10 mouse cellular contexts compared by ENCODE assay signal in the genomic region with DNA sequence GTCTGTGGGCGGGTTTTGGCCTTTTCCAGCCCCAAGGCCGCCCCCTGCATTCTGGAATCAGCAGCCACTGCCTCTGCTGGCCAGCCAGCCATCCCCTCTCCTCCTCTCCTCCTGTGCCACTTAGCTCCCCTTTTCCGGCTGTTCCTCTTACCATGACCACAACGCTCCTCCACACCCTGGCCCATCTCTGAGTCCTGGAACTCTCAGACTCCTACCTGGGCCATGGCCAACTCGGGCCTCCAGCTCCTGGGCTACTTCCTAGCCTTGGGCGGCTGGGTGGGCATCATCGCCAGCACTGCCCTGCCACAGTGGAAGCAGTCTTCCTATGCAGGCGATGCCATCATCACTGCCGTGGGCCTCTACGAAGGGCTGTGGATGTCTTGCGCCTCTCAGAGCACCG. TPM values are rescaled to one million over a fixed set of nuclear protein-coding genes. Genes with fewer than 3 reads are reported as not detected.
DNase-seq lines count a peak whose midpoint lies in the region; ATAC-seq lines count a peak whose summit lies in the region.
"Had no signal": no experiment of that assay in that cellular context is flagged by ENCODE, and none has a peak within 500 bp of the region (broad histone marks: within the 10 kb centered on the region; RNA-seq: fewer than 3 reads in every experiment).

A gene (plus strand): TSS at position 64 of the 400 bp plus-strand sequence.

- DNase-seq in hindbrain, embryonic 10.5 days (ENCODE audit: low spot score) = no peak
- no peak for DNase-seq in hindbrain, embryonic 11.5 days (ENCODE audit: low spot score)
- DNase-seq in embryonic facial prominence, embryonic 10.5 days (ENCODE audit: low spot score) = no peak
- no peak for DNase-seq in hindbrain, embryonic 14.5 days (ENCODE audit: low spot score)
- no peak for DNase-seq in spleen, postnatal 14 days (ENCODE audit: low spot score in 2 of 2)
- no peak for DNase-seq in thymus, adult 18-20 months
- DNase-seq: cerebellum, adult 9-11 months had no signal

- H3K36me3 ChIP-seq in hindbrain, embryonic 10.5 days = no peaks in the 10 kb centered on the region
- H3K36me3 ChIP-seq in hindbrain, embryonic 11.5 days (ENCODE audit: control insufficient read depth, insufficient read depth, low read length) = no peaks in the 10 kb centered on the region
- no peaks in the 10 kb centered on the region for H3K36me3 ChIP-seq in embryonic facial prominence, embryonic 10.5 days (replicated peaks)
- no peaks in the 10 kb centered on the region for H3K36me3 ChIP-seq in hindbrain, embryonic 14.5 days (replicated peaks; ENCODE audit: control insufficient read depth, insufficient read depth)
- H3K36me3 ChIP-seq in midbrain, embryonic 16.5 days (ENCODE audit: control insufficient read depth, insufficient read depth, low read length) = no peaks in the 10 kb centered on the region

- ATAC-seq in hindbrain, embryonic 11.5 days (ENCODE audit: low FRiP score) = no peak
- no peak for ATAC-seq in hindbrain, embryonic 14.5 days (ENCODE audit: low FRiP score)
- no peak for ATAC-seq in midbrain, embryonic 16.5 days
- ATAC-seq in granulocyte monocyte progenitor cell, adult 5-6 weeks (replicated peaks; ENCODE audit: poor library complexity, severe bottlenecking) = no peak

- no peak within 1 kb of the TSS for H3K9ac ChIP-seq in hindbrain, embryonic 11.5 days (ENCODE audit: low read depth, low read length)
- H3K9ac ChIP-seq in hindbrain, embryonic 14.5 days = peak within 1 kb of the TSS; percentile 31; the same call in 1 of the 2 replicates
- H3K9ac ChIP-seq in midbrain, embryonic 16.5 days (ENCODE audit: low read depth, low read length) = peak within 1 kb of the TSS; percentile 58

- no peak within 1 kb of the TSS for H3K4me3 ChIP-seq in hindbrain, embryonic 10.5 days
- no peak within 1 kb of the TSS for H3K4me3 ChIP-seq in hindbrain, embryonic 11.5 days (ENCODE audit: low read depth, low read length)
- H3K4me3 ChIP-seq in embryonic facial prominence, embryonic 10.5 days = no peak within 1 kb of the TSS
- no peak within 1 kb of the TSS for H3K4me3 ChIP-seq in hindbrain, embryonic 14.5 days (replicated peaks; ENCODE audit: low read length)
- H3K4me3 ChIP-seq in midbrain, embryonic 16.5 days (ENCODE audit: low read depth, low read length) = no peak within 1 kb of the TSS

- 75% methylated on average over 12 of the region's 12 CpGs for whole genome bisulfite sequencing in hindbrain, embryonic 10.5 days
- 77% methylated on average over 12 of the region's 12 CpGs for WGBS in hindbrain, embryonic 11.5 days
- WGBS in embryonic facial prominence, embryonic 10.5 days = 75% methylated on average over 12 of the region's 12 CpGs
- 70% methylated on average over 12 of the region's 12 CpGs for WGBS in hindbrain, embryonic 14.5 days
- 68% methylated on average over 12 of the region's 12 CpGs for WGBS in midbrain, embryonic 16.5 days

- no peaks in the 10 kb centered on the region for H3K27me3 ChIP-seq in hindbrain, embryonic 10.5 days (ENCODE audit: insufficient read depth, poor library complexity, severe bottlenecking)
- no peaks in the 10 kb centered on the region for H3K27me3 ChIP-seq in hindbrain, embryonic 11.5 days (ENCODE audit: control insufficient read depth, insufficient read depth, low read length)
- H3K27me3 ChIP-seq in embryonic facial prominence, embryonic 10.5 days (replicated peaks; ENCODE audit: low read depth, poor library complexity, severe bottlenecking) = no peaks in the 10 kb centered on the region; the same call in 1 of the 2 replicates
- H3K27me3 ChIP-seq in hindbrain, embryonic 14.5 days (ENCODE audit: control insufficient read depth, insufficient read depth, low read length) = no peaks in the 10 kb centered on the region
- H3K27me3 ChIP-seq in midbrain, embryonic 16.5 days (ENCODE audit: control insufficient read depth, insufficient read depth, low read depth, low read length) = no peaks in the 10 kb centered on the region

- no peaks in the 10 kb centered on the region for H3K9me3 ChIP-seq in hindbrain, embryonic 10.5 days
- H3K9me3 ChIP-seq in hindbrain, embryonic 11.5 days (ENCODE audit: control insufficient read depth, low read length) = no peaks in the 10 kb centered on the region
- no peaks in the 10 kb centered on the region for H3K9me3 ChIP-seq in embryonic facial prominence, embryonic 10.5 days
- H3K9me3 ChIP-seq in hindbrain, embryonic 14.5 days (ENCODE audit: control insufficient read depth, low read length) = no peaks in the 10 kb centered on the region
- no peaks in the 10 kb centered on the region for H3K9me3 ChIP-seq in midbrain, embryonic 16.5 days (replicated peaks; ENCODE audit: control insufficient read depth, low read length, poor library complexity, severe bottlenecking)

- peaks cover 40% of the 10 kb centered on the region for H3K4me1 ChIP-seq in hindbrain, embryonic 10.5 days (replicated peaks)
- peaks cover 6% of the 10 kb centered on the region; the same call in 1 of the 2 replicates for H3K4me1 ChIP-seq in hindbrain, embryonic 11.5 days (replicated peaks; ENCODE audit: control insufficient read depth, insufficient read depth, low read length)
- H3K4me1 ChIP-seq in embryonic facial prominence, embryonic 10.5 days = peaks cover 30% of the 10 kb centered on the region
- H3K4me1 ChIP-seq in hindbrain, embryonic 14.5 days (replicated peaks; ENCODE audit: control insufficient read depth, insufficient read depth, low read length) = peaks cover 12% of the 10 kb centered on the region; the same call in 1 of the 2 replicates
- peaks cover 14% of the 10 kb centered on the region for H3K4me1 ChIP-seq in midbrain, embryonic 16.5 days (ENCODE audit: control insufficient read depth, insufficient read depth, low read length)

- H3K27ac ChIP-seq in hindbrain, embryonic 10.5 days = peak within 1 kb of the TSS; percentile 71
- H3K27ac ChIP-seq in hindbrain, embryonic 11.5 days (ENCODE audit: low read depth, low read length) = no peak within 1 kb of the TSS
- H3K27ac ChIP-seq in embryonic facial prominence, embryonic 10.5 days (replicated peaks) = peak within 1 kb of the TSS; percentile 25
- H3K27ac ChIP-seq in hindbrain, embryonic 14.5 days = peak within 1 kb of the TSS; percentile 67
- peak within 1 kb of the TSS; percentile 63 for H3K27ac ChIP-seq in midbrain, embryonic 16.5 days (ENCODE audit: low read length)

- H3K4me2 ChIP-seq in hindbrain, embryonic 11.5 days (replicated peaks; ENCODE audit: low read depth, low read length) = no peak within 1 kb of the TSS
- no peak within 1 kb of the TSS for H3K4me2 ChIP-seq in hindbrain, embryonic 14.5 days (replicated peaks)
- no peak within 1 kb of the TSS for H3K4me2 ChIP-seq in midbrain, embryonic 16.5 days (ENCODE audit: low read length)

RNA-seq across cellular contexts. Expression of the gene that starts here (rescaled TPM):
- polyA plus RNA-seq in hindbrain, embryonic 10.5 days (2016; fragmentation: Nextera tagmentation; extraction: Ambion mirVana) = 0.34 TPM in 1 of 2 replicates, not detected in the other
- 0.18 and 0.25 TPM in 2 replicates for polyA plus RNA-seq in hindbrain, embryonic 11.5 days (2014; fragmentation: Nextera tagmentation; extraction: Ambion mirVana)
- polyA plus RNA-seq in embryonic facial prominence, embryonic 10.5 days (2016; fragmentation: Nextera tagmentation; extraction: Ambion mirVana) = not detected in 2 replicates
- 1.1 and 1.4 TPM in 2 replicates for polyA plus RNA-seq in hindbrain, embryonic 14.5 days (2014; fragmentation: Nextera tagmentation; extraction: Ambion mirVana)
- polyA plus RNA-seq in midbrain, embryonic 16.5 days (2015; fragmentation: Nextera tagmentation; extraction: Ambion mirVana) = 0.63 and 1.6 TPM in 2 replicates
- not detected in 2 replicates for total RNA-seq in granulocyte monocyte progenitor cell, adult 5-6 weeks (2014; fragmentation: Nextera tagmentation)
- not detected in 2 replicates for total RNA-seq in granulocyte monocyte progenitor cell, adult 5-6 weeks (2017)
- total RNA-seq: hematopoietic stem cell, adult 5-6 weeks had no signal
